8 mouse cellular contexts compared by ENCODE assay signal in genomic region chr8:120322956-120323448, GRCm38 (mm10).
DNase-seq lines count a peak whose midpoint lies in the region; ATAC-seq and TF ChIP-seq lines count a peak whose summit lies in the region.

No protein-coding gene starts in this region.

- TF ChIP-seq CTCF in lung, postnatal 0 days (IDR thresholded peaks at IDR 0.05): peak; percentile 38
- TF ChIP-seq CTCF in olfactory bulb, adult 2 months (IDR thresholded peaks at IDR 0.05; ENCODE audit: insufficient read depth, low read depth, low read length): no peak

- H3K27me3 ChIP-seq in heart, embryonic 15.5 days: no peaks in the 10 kb centered on the region
- no peaks in the 10 kb centered on the region for H3K27me3 ChIP-seq in lung, postnatal 0 days (replicated peaks; ENCODE audit: insufficient read depth, low read length)

- H3K4me3 ChIP-seq in heart, embryonic 15.5 days: no peak overlapping the region
- H3K4me3 ChIP-seq in lung, postnatal 0 days (ENCODE audit: low read depth, low read length): no peak overlapping the region
- no peak overlapping the region for H3K4me3 ChIP-seq in olfactory bulb, adult 2 months (ENCODE audit: insufficient read depth, low read depth, low read length)

- peaks cover 41% of the 10 kb centered on the region for H3K4me1 ChIP-seq in heart, embryonic 15.5 days (replicated peaks)
- H3K4me1 ChIP-seq in lung, postnatal 0 days (ENCODE audit: insufficient read depth, low read depth, low read length): 0 out of 2 replicates have a peak, but pooled peaks cover 15% of the 10 kb centered on the region
- H3K4me1 ChIP-seq in olfactory bulb, adult 2 months (ENCODE audit: control insufficient read depth, insufficient read depth, low read length): peaks cover 52% of the 10 kb centered on the region

- H3K9me3 ChIP-seq in heart, embryonic 15.5 days (replicated peaks): no peaks in the 10 kb centered on the region
- H3K9me3 ChIP-seq in lung, postnatal 0 days (ENCODE audit: low read length): no peaks in the 10 kb centered on the region

- H3K27ac ChIP-seq in heart, embryonic 15.5 days: peak overlapping the region; percentile 21; the same call in 1 of the 2 replicates
- no peak overlapping the region; the same call in 1 of the 2 replicates for H3K27ac ChIP-seq in lung, postnatal 0 days (ENCODE audit: low read length)
- H3K27ac ChIP-seq in olfactory bulb, adult 2 months (ENCODE audit: insufficient read depth, low read depth, low read length): peak overlapping the region; percentile 29; the same call in 1 of the 2 replicates

- TF ChIP-seq POLR2A in olfactory bulb, adult 2 months (IDR thresholded peaks at IDR 0.05; ENCODE audit: insufficient read depth, low read depth, low read length): no peak

- TF ChIP-seq EP300 in lung, postnatal 0 days (IDR thresholded peaks at IDR 0.05): no peak

- peak; percentile 77 for DNase-seq in layer of hippocampus, adult 11-12 months (ENCODE audit: low spot score)
- no peak for DNase-seq in layer of hippocampus, postnatal 25 days (ENCODE audit: extremely low spot score in 1 of 2, low spot score in 1 of 2)
- peak; percentile 83 for DNase-seq in embryo, embryonic 9.5 days (ENCODE audit: extremely low spot score)
- DNase-seq in kidney, postnatal 14 days: peak; percentile 75
- peak; percentile 90 for DNase-seq in lung, postnatal 0 days (ENCODE audit: low spot score)

- peak overlapping the region; percentile 33 for H3K4me2 ChIP-seq in heart, embryonic 15.5 days
- H3K4me2 ChIP-seq in lung, postnatal 0 days (replicated peaks; ENCODE audit: low read depth, low read length): 0 out of 2 replicates have a peak overlapping the region, but pooled peaks have one; percentile 8

- H3K36me3 ChIP-seq in heart, embryonic 15.5 days: no peaks in the 10 kb centered on the region
- H3K36me3 ChIP-seq in lung, postnatal 0 days (ENCODE audit: insufficient read depth, low read length): no peaks in the 10 kb centered on the region

- 10% methylated on average over 20 of the region's 20 CpGs for WGBS in heart, embryonic 15.5 days
- WGBS in lung, postnatal 0 days: 10% methylated on average over 20 of the region's 20 CpGs
- 38% methylated on average over 20 of the region's 20 CpGs for WGBS in olfactory bulb, adult 2 months

- peak overlapping the region; percentile 20; the same call in 1 of the 2 replicates for H3K9ac ChIP-seq in heart, embryonic 15.5 days
- no peak overlapping the region for H3K9ac ChIP-seq in lung, postnatal 0 days (replicated peaks; ENCODE audit: low read depth)

- ATAC-seq in heart, embryonic 15.5 days (replicated peaks; ENCODE audit: insufficient number of reproducible peaks, insufficient read depth, low FRiP score, low read depth): peak; percentile 60
- peak; percentile 71 for ATAC-seq in lung, postnatal 0 days
- no peak for ATAC-seq in activated CD4-positive, CD25-positive, alpha-beta regulatory T cell, adult 4 months

Comparison
In these comparisons a context has a peak if more than half of its experiments do, and no peak if none do; other contexts are left out.
1. DNase-seq: peak in layer of hippocampus, adult 11-12 months (single experiment), embryo, embryonic 9.5 days (single experiment), kidney, postnatal 14 days (single experiment) and lung, postnatal 0 days (single experiment); none in layer of hippocampus, postnatal 25 days (0 of 2).